Mouse (Mus musculus): Measurements from ENCODE around the gene Dnaaf5. TPM values are rescaled to one million over a fixed set of nuclear protein-coding genes. Genes with fewer than 3 reads are reported as not detected.

Dnaaf5 gene
- polyA plus RNA-seq, 1 experiment from 2014 or later = 5.8 TPM

- Histone ChIP-seq H3K27ac (replicated peaks; ENCODE audit: low read depth, low read length) (no peak overlapping the region), H3K9ac (ENCODE audit: low read depth, low read length) (no peak overlapping the region), H3K4me1 (ENCODE audit: control insufficient read depth, insufficient read depth, low read length) (no peaks in the 10 kb centered on the region), H3K4me2 (ENCODE audit: low read depth, low read length) (no peak overlapping the region), H3K4me3 (ENCODE audit: low read depth, low read length) (no peak overlapping the region), H3K9me3 (ENCODE audit: control insufficient read depth, low read length) (no peaks in the 10 kb centered on the region), H3K27me3 (replicated peaks; ENCODE audit: control insufficient read depth, insufficient read depth, low read length) (no peaks in the 10 kb centered on the region), H3K36me3 (ENCODE audit: control insufficient read depth, insufficient read depth, low read length) (no peaks in the 10 kb centered on the region)
- 66% methylated on average over 5 of the region's 5 CpGs for WGBS
- ATAC-seq (ENCODE audit: low read depth) (no peak), DNase-seq (ENCODE audit: low spot score) (no peak)
Observed at GRCm38 (mm10) chr5:139118139-139118960, 31.7 kb upstream of the Dnaaf5 start.

- Histone ChIP-seq H3K36me3 (ENCODE audit: control insufficient read depth, insufficient read depth, low read length) (no peaks in the 10 kb centered on the region), H3K27ac (replicated peaks; ENCODE audit: low read depth, low read length) (no peak overlapping the region), H3K4me1 (ENCODE audit: control insufficient read depth, insufficient read depth, low read length) (no peaks in the 10 kb centered on the region), H3K27me3 (replicated peaks; ENCODE audit: control insufficient read depth, insufficient read depth, low read length) (no peaks in the 10 kb centered on the region), H3K4me2 (ENCODE audit: low read depth, low read length) (no peak overlapping the region), H3K4me3 (ENCODE audit: low read depth, low read length) (no peak overlapping the region), H3K9me3 (ENCODE audit: control insufficient read depth, low read length) (no peaks in the 10 kb centered on the region), H3K9ac (ENCODE audit: low read depth, low read length) (no peak overlapping the region)
- 65% methylated on average over 2 of the region's 2 CpGs for WGBS
- DNase-seq (ENCODE audit: low spot score) = no peak
- ATAC-seq (ENCODE audit: low read depth) = no peak
Observed at GRCm38 (mm10) chr5:139118961-139119276, 31.1 kb upstream of the Dnaaf5 start.

GRCm38 (mm10) chr5:139125717-139126116 lies 24.3 kb upstream of the Dnaaf5 start:
- 80% methylated on average over 3 of the region's 3 CpGs for WGBS
- Histone ChIP-seq H3K27me3 (replicated peaks; ENCODE audit: control insufficient read depth, insufficient read depth, low read length) (peaks cover 7% of the 10 kb centered on the region), H3K36me3 (ENCODE audit: control insufficient read depth, insufficient read depth, low read length) (peaks cover 13% of the 10 kb centered on the region; the same call in 1 of the 2 replicates), H3K4me1 (ENCODE audit: control insufficient read depth, insufficient read depth, low read length) (peaks cover 8% of the 10 kb centered on the region; the same call in 1 of the 2 replicates), H3K9me3 (ENCODE audit: control insufficient read depth, low read length) (no peaks in the 10 kb centered on the region), H3K9ac (ENCODE audit: low read depth, low read length) (no peak overlapping the region), H3K4me3 (ENCODE audit: low read depth, low read length) (no peak overlapping the region), H3K4me2 (ENCODE audit: low read depth, low read length) (no peak overlapping the region), H3K27ac (replicated peaks; ENCODE audit: low read depth, low read length) (no peak overlapping the region)
- ATAC-seq (ENCODE audit: low read depth) (no peak), DNase-seq (ENCODE audit: low spot score) (no peak)

GRCm38 (mm10) chr5:139128476-139129065 lies 21.5 kb upstream of the Dnaaf5 start:
- Histone ChIP-seq H3K9ac (ENCODE audit: low read depth, low read length) (peak overlapping the region; percentile 75), H3K27ac (replicated peaks; ENCODE audit: low read depth, low read length) (no peak overlapping the region), H3K27me3 (replicated peaks; ENCODE audit: control insufficient read depth, insufficient read depth, low read length) (peaks cover 7% of the 10 kb centered on the region), H3K4me3 (ENCODE audit: low read depth, low read length) (peak overlapping the region; percentile 56), H3K4me1 (ENCODE audit: control insufficient read depth, insufficient read depth, low read length) (peaks cover 8% of the 10 kb centered on the region; the same call in 1 of the 2 replicates), H3K4me2 (ENCODE audit: low read depth, low read length) (peak overlapping the region; percentile 77), H3K36me3 (ENCODE audit: control insufficient read depth, insufficient read depth, low read length) (peaks cover 13% of the 10 kb centered on the region; the same call in 1 of the 2 replicates), H3K9me3 (ENCODE audit: control insufficient read depth, low read length) (no peaks in the 10 kb centered on the region)
- WGBS = 29% methylated on average over 12 of the region's 12 CpGs
- ATAC-seq (ENCODE audit: low read depth) (no peak), DNase-seq (ENCODE audit: low spot score) (no peak)

- H3K4me3 ChIP-seq (ENCODE audit: low read depth, low read length) = peak overlapping the region; percentile 56
- H3K9ac ChIP-seq (ENCODE audit: low read depth, low read length) = peak overlapping the region; percentile 75
- H3K27me3 ChIP-seq (replicated peaks; ENCODE audit: control insufficient read depth, insufficient read depth, low read length) = peaks cover 7% of the 10 kb centered on the region
- peaks cover 8% of the 10 kb centered on the region; the same call in 1 of the 2 replicates for H3K4me1 ChIP-seq (ENCODE audit: control insufficient read depth, insufficient read depth, low read length)
- WGBS = 7% methylated on average over 8 of the region's 12 CpGs
- peak overlapping the region; percentile 77 for H3K4me2 ChIP-seq (ENCODE audit: low read depth, low read length)
- no peak for DNase-seq (ENCODE audit: low spot score)
- no peak overlapping the region for H3K27ac ChIP-seq (replicated peaks; ENCODE audit: low read depth, low read length)
- H3K9me3 ChIP-seq (ENCODE audit: control insufficient read depth, low read length) = no peaks in the 10 kb centered on the region
- ATAC-seq (ENCODE audit: low read depth) = peak; percentile 72
- peaks cover 13% of the 10 kb centered on the region; the same call in 1 of the 2 replicates for H3K36me3 ChIP-seq (ENCODE audit: control insufficient read depth, insufficient read depth, low read length)
Observed at GRCm38 (mm10) chr5:139129078-139129477, 20.9 kb upstream of the Dnaaf5 start.

GRCm38 (mm10) chr5:139129572-139130151 lies 20.4 kb upstream of the Dnaaf5 start:
- H3K27ac ChIP-seq (replicated peaks; ENCODE audit: low read depth, low read length) = no peak overlapping the region
- peaks cover 7% of the 10 kb centered on the region for H3K27me3 ChIP-seq (replicated peaks; ENCODE audit: control insufficient read depth, insufficient read depth, low read length)
- H3K9me3 ChIP-seq (ENCODE audit: control insufficient read depth, low read length) = no peaks in the 10 kb centered on the region
- peaks cover 13% of the 10 kb centered on the region; the same call in 1 of the 2 replicates for H3K36me3 ChIP-seq (ENCODE audit: control insufficient read depth, insufficient read depth, low read length)
- peak overlapping the region; percentile 77 for H3K4me2 ChIP-seq (ENCODE audit: low read depth, low read length)
- peaks cover 8% of the 10 kb centered on the region; the same call in 1 of the 2 replicates for H3K4me1 ChIP-seq (ENCODE audit: control insufficient read depth, insufficient read depth, low read length)
- WGBS = 5% methylated on average over 28 of the region's 55 CpGs
- ATAC-seq (ENCODE audit: low read depth) = peak; percentile 79
- peak overlapping the region; percentile 75 for H3K9ac ChIP-seq (ENCODE audit: low read depth, low read length)
- H3K4me3 ChIP-seq (ENCODE audit: low read depth, low read length) = peak overlapping the region; percentile 56
- peak; percentile 31 for DNase-seq (ENCODE audit: low spot score)

GRCm38 (mm10) chr5:139130351-139130750 lies 19.7 kb upstream of the Dnaaf5 start:
- Histone ChIP-seq H3K27ac (replicated peaks; ENCODE audit: low read depth, low read length) (no peak overlapping the region), H3K4me2 (ENCODE audit: low read depth, low read length) (no peak overlapping the region), H3K36me3 (ENCODE audit: control insufficient read depth, insufficient read depth, low read length) (peaks cover 10% of the 10 kb centered on the region; the same call in 1 of the 2 replicates), H3K9ac (ENCODE audit: low read depth, low read length) (no peak overlapping the region), H3K4me3 (ENCODE audit: low read depth, low read length) (no peak overlapping the region), H3K9me3 (ENCODE audit: control insufficient read depth, low read length) (no peaks in the 10 kb centered on the region), H3K27me3 (replicated peaks; ENCODE audit: control insufficient read depth, insufficient read depth, low read length) (peaks cover 7% of the 10 kb centered on the region), H3K4me1 (ENCODE audit: control insufficient read depth, insufficient read depth, low read length) (peaks cover 8% of the 10 kb centered on the region; the same call in 1 of the 2 replicates)
- WGBS = 85% methylated on average over 5 of the region's 5 CpGs
- no peak for ATAC-seq (ENCODE audit: low read depth)
- no peak for DNase-seq (ENCODE audit: low spot score)

- Histone ChIP-seq H3K27me3 (replicated peaks; ENCODE audit: control insufficient read depth, insufficient read depth, low read length) (peaks cover 7% of the 10 kb centered on the region), H3K4me1 (ENCODE audit: control insufficient read depth, insufficient read depth, low read length) (0 out of 2 replicates have a peak, but pooled peaks cover 2% of the 10 kb centered on the region), H3K9me3 (ENCODE audit: control insufficient read depth, low read length) (no peaks in the 10 kb centered on the region), H3K4me3 (ENCODE audit: low read depth, low read length) (no peak overlapping the region), H3K9ac (ENCODE audit: low read depth, low read length) (no peak overlapping the region), H3K4me2 (ENCODE audit: low read depth, low read length) (no peak overlapping the region), H3K36me3 (ENCODE audit: control insufficient read depth, insufficient read depth, low read length) (no peaks in the 10 kb centered on the region), H3K27ac (replicated peaks; ENCODE audit: low read depth, low read length) (no peak overlapping the region)
- ATAC-seq (ENCODE audit: low read depth) (no peak), DNase-seq (ENCODE audit: low spot score) (no peak)
- 77% methylated on average over 8 of the region's 8 CpGs for WGBS
Observed at GRCm38 (mm10) chr5:139134501-139134900, 15.5 kb upstream of the Dnaaf5 start.
